Mouse (Mus musculus) stomach, embryonic 16.5 days (tissue): ENCODE measurements around the gene Sema4g. TPM values are rescaled to one million over a fixed set of nuclear protein-coding genes. Genes with fewer than 3 reads are reported as not detected.

Source experiments
- ATAC-seq: fragments of 200-750 bp; cut with Nextera tagmentation; 2 replicates; pipeline ENCODE4 v1.8.0; 2017; ENCODE audit warnings: moderate number of reproducible peaks, moderate TSS enrichment; ENCODE audit not compliant: insufficient read depth, low FRiP score
- H3K27ac ChIP-seq: fragments of 300-500 bp; sonication (generic); 2 replicates; pipeline ENCODE4 v1.5.1; 2014; ENCODE audit warnings: low read length
- H3K27me3 ChIP-seq: fragments of 300-500 bp; sonication (generic); 2 replicates; pipeline ENCODE4 v1.6.1; 2014; ENCODE audit warnings: low read length, control low read depth, mixed read lengths; ENCODE audit not compliant: control insufficient read depth, insufficient read depth
- H3K36me3 ChIP-seq: fragments of 300-500 bp; sonication (generic); 2 replicates; pipeline ENCODE4 v1.6.1; 2014; ENCODE audit warnings: low read length; ENCODE audit not compliant: control insufficient read depth, insufficient read depth
- H3K4me1 ChIP-seq: fragments of 300-500 bp; sonication (generic); 2 replicates; pipeline ENCODE4 v1.6.1; 2014; ENCODE audit warnings: low read length, control low read depth, mixed read lengths; ENCODE audit not compliant: control insufficient read depth, insufficient read depth
- H3K4me2 ChIP-seq: fragments of 300-500 bp; sonication (generic); 2 replicates; pipeline ENCODE4 v1.6.1; 2014; ENCODE audit warnings: low read depth, low read length, mixed read lengths
- H3K4me3 ChIP-seq: fragments of 300-500 bp; sonication (generic); replicated peaks from 2 replicates; pipeline ENCODE4 v1.5.1; 2014; ENCODE audit warnings: mild to moderate bottlenecking, low read length
- H3K9ac ChIP-seq: fragments of 300-500 bp; sonication (generic); 2 replicates; pipeline ENCODE4 v1.6.1; 2014; ENCODE audit warnings: low read length
- H3K9me3 ChIP-seq: fragments of 300-500 bp; sonication (generic); replicated peaks from 2 replicates; pipeline ENCODE4 v1.6.1; 2016; ENCODE audit warnings: low read length, control low read depth; ENCODE audit not compliant: control insufficient read depth
- WGBS: fragments of 180-500 bp; shearing (Covaris S2); extraction: QIAGEN DNeasy Blood & Tissue Kit; methylation state at CpG from one replicate; pipeline ENCODE4 v1.1.7; 2014; 5-methylcytosine and 5-hydroxymethylcytosine counted together
- polyA plus RNA-seq: library from polyadenylated mRNA; unstranded; fragments of >200 nt; fragmentation: Nextera tagmentation; extraction: Ambion mirVana; gene quantifications from 2 replicates; pipeline ENCODE4 v1.2.1, GENCODE M21; 2015

Gene Sema4g
- polyA plus RNA-seq, 1 experiment from 2014 or later, result 5.5 TPM

- 43% methylated on average over 13 of the region's 13 CpGs for WGBS
- Histone ChIP-seq H3K9ac (no peak overlapping the region), H3K27me3 (peaks cover 4% of the 10 kb centered on the region), H3K27ac (no peak overlapping the region), H3K4me3 (no peak overlapping the region), H3K36me3 (no peaks in the 10 kb centered on the region), H3K4me2 (no peak overlapping the region), H3K9me3 (no peaks in the 10 kb centered on the region), H3K4me1 (no peaks in the 10 kb centered on the region)
- ATAC-seq, result no peak
Measured at GRCm38 (mm10) chr19:45040214-45040613, 51.3 kb downstream of the Sema4g start.

GRCm38 (mm10) chr19:45044389-45044927, 55.6 kb downstream of the Sema4g start:
- ATAC-seq, result no peak
- Histone ChIP-seq H3K9me3 (no peaks in the 10 kb centered on the region), H3K4me2 (no peak overlapping the region), H3K4me3 (no peak overlapping the region), H3K4me1 (peaks cover 21% of the 10 kb centered on the region; the same call in 1 of the 2 replicates), H3K27me3 (peaks cover 9% of the 10 kb centered on the region), H3K36me3 (no peaks in the 10 kb centered on the region), H3K27ac (no peak overlapping the region), H3K9ac (no peak overlapping the region)
- 68% methylated on average over 11 of the region's 11 CpGs for WGBS

- H3K27me3 ChIP-seq, result peaks cover 9% of the 10 kb centered on the region
- 36% methylated on average over 15 of the region's 15 CpGs for WGBS
Measured at GRCm38 (mm10) chr19:45045236-45045635, 56.3 kb downstream of the Sema4g start.

GRCm38 (mm10) chr19:45045651-45046050, 56.8 kb downstream of the Sema4g start, which contains the start of gene Pdzd7:
Gene Pdzd7, minus strand, starts transcription at chr19:45045717.
- Histone ChIP-seq H3K27me3 (peaks cover 9% of the 10 kb centered on the region), H3K9me3 (no peaks in the 10 kb centered on the region), H3K9ac (peak within 1 kb of the TSS; percentile 77), H3K4me2 (peak within 1 kb of the TSS; percentile 71), H3K27ac (no peak within 1 kb of the TSS), H3K4me1 (peaks cover 21% of the 10 kb centered on the region; the same call in 1 of the 2 replicates), H3K36me3 (no peaks in the 10 kb centered on the region), H3K4me3 (peak within 1 kb of the TSS; percentile 62)
- ATAC-seq, result no peak
- 74% methylated on average over 5 of the region's 5 CpGs for WGBS

More at GRCm38 (mm10) chr19:45045236-45045635, 56.3 kb downstream of the Sema4g start:
- H3K27ac ChIP-seq, result no peak overlapping the region
- H3K4me1 ChIP-seq, result peaks cover 21% of the 10 kb centered on the region; the same call in 1 of the 2 replicates
- H3K9ac ChIP-seq, result no peak overlapping the region
- no peak for ATAC-seq
- no peaks in the 10 kb centered on the region for H3K9me3 ChIP-seq
- no peaks in the 10 kb centered on the region for H3K36me3 ChIP-seq
- H3K4me2 ChIP-seq, result no peak overlapping the region
- H3K4me3 ChIP-seq, result no peak overlapping the region

GRCm38 (mm10) chr19:45046523-45047321, 57.8 kb downstream of the Sema4g start:
- Histone ChIP-seq H3K4me1 (peaks cover 21% of the 10 kb centered on the region; the same call in 1 of the 2 replicates), H3K9me3 (no peaks in the 10 kb centered on the region), H3K36me3 (no peaks in the 10 kb centered on the region), H3K4me3 (peak overlapping the region; percentile 62), H3K4me2 (peak overlapping the region; percentile 71), H3K9ac (peak overlapping the region; percentile 77), H3K27ac (peak overlapping the region; percentile 97), H3K27me3 (peaks cover 6% of the 10 kb centered on the region)
- peak; percentile 49; the same call in 1 of the 2 replicates for ATAC-seq
- WGBS, result 1% methylated on average over 34 of the region's 34 CpGs

GRCm38 (mm10) chr19:45047417-45047934, 58.6 kb downstream of the Sema4g start, which contains the start of gene Sfxn3:
Gene Sfxn3, plus strand, starts transcription at chr19:45047503.
- 0 out of 2 replicates have a peak, but pooled peaks cover under 1% of the 10 kb centered on the region for H3K36me3 ChIP-seq
- H3K4me3 ChIP-seq, result peak within 1 kb of the TSS; percentile 62
- peak within 1 kb of the TSS; percentile 77 for H3K9ac ChIP-seq
- H3K4me1 ChIP-seq, result peaks cover 21% of the 10 kb centered on the region; the same call in 1 of the 2 replicates
- WGBS, result under 1% methylated on average over 26 of the region's 26 CpGs
- no peaks in the 10 kb centered on the region for H3K9me3 ChIP-seq
- peak within 1 kb of the TSS; percentile 97 for H3K27ac ChIP-seq
- H3K27me3 ChIP-seq, result peaks cover 6% of the 10 kb centered on the region
- ATAC-seq, result peak; percentile 88
- peak within 1 kb of the TSS; percentile 71 for H3K4me2 ChIP-seq

GRCm38 (mm10) chr19:45047935-45048643, 59.2 kb downstream of the Sema4g start:
- Histone ChIP-seq H3K27me3 (peaks cover 6% of the 10 kb centered on the region), H3K27ac (peak overlapping the region; percentile 97), H3K9ac (peak overlapping the region; percentile 77), H3K9me3 (no peaks in the 10 kb centered on the region), H3K36me3 (0 out of 2 replicates have a peak, but pooled peaks cover 5% of the 10 kb centered on the region), H3K4me2 (peak overlapping the region; percentile 71), H3K4me3 (peak overlapping the region; percentile 62), H3K4me1 (peaks cover 21% of the 10 kb centered on the region; the same call in 1 of the 2 replicates)
- 10% methylated on average over 11 of the region's 11 CpGs for WGBS
- peak; percentile 85 for ATAC-seq

GRCm38 (mm10) chr19:45048644-45049365, 59.9 kb downstream of the Sema4g start:
- WGBS, result 67% methylated on average over 12 of the region's 12 CpGs
- peaks cover 21% of the 10 kb centered on the region; the same call in 1 of the 2 replicates for H3K4me1 ChIP-seq
- peaks cover 6% of the 10 kb centered on the region; the same call in 1 of the 2 replicates for H3K27me3 ChIP-seq
- peak overlapping the region; percentile 97 for H3K27ac ChIP-seq
- no peaks in the 10 kb centered on the region for H3K9me3 ChIP-seq
- peak overlapping the region; percentile 71 for H3K4me2 ChIP-seq
- no peak for ATAC-seq
- 0 out of 2 replicates have a peak, but pooled peaks cover 5% of the 10 kb centered on the region for H3K36me3 ChIP-seq
- H3K9ac ChIP-seq, result peak overlapping the region; percentile 77
- H3K4me3 ChIP-seq, result peak overlapping the region; percentile 62
